Mouse (Mus musculus): ENCODE results near the gene Dpp4.

DNA sequence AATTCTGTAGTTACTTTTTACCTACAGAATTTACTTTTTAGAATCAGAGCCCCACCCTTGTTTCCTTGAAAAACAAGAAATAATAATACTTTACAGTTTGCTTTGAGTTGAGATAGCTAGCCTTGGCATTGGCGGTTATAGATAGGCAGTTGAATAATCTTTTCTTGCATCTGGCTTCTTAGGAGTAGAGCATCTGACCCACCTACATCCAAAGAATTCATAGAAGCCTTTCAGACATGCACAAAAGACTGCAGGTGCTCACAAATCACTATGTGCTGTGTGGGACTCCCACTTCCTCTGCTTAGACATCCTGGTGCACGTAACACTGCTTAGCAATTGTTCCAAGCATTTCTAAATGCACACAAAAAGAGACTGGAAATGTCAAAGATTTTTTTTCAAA, 127.0 kb downstream of the Dpp4 start:
- TF ChIP-seq CTCF (IDR thresholded peaks at IDR 0.05; ENCODE audit: low read depth, low read length), result no peak
- TF ChIP-seq POLR2A (IDR thresholded peaks at IDR 0.05; ENCODE audit: borderline replicate concordance, low read depth, low read length), result no peak

Measured in bone marrow macrophage, adult 2 months (primary cell).